Mouse (Mus musculus) brown adipose tissue, adult 24 weeks (tissue): ENCODE measurements around the gene Frrs1. TPM values are rescaled to one million over a fixed set of nuclear protein-coding genes. Genes with fewer than 3 reads are reported as not detected.
"Not testable (repeated sequence)": the region's sequence is repeated elsewhere in the genome, so short reads cannot be mapped to it uniquely, and the experiment has no call there.

Experiments
- H3K27ac ChIP-seq: fragments of 200-500 bp; replicated peaks from 2 replicates; pipeline ENCODE4 v1.5.1; 2012; ENCODE audit warnings: low read depth, mild to moderate bottlenecking, low read length
- H3K4me1 ChIP-seq: fragments of 200-500 bp; 2 replicates; pipeline ENCODE4 v1.6.1; 2012; ENCODE audit warnings: low read length, mixed read lengths; ENCODE audit not compliant: control insufficient read depth, insufficient read depth, insufficient read length
- H3K4me3 ChIP-seq: fragments of 200-500 bp; 2 replicates; pipeline ENCODE4 v1.5.1; 2012; ENCODE audit warnings: low read depth, mild to moderate bottlenecking, low read length, moderate library complexity; ENCODE audit not compliant: insufficient read depth
- polyA plus RNA-seq: library from polyadenylated mRNA; stranded (reverse); fragments of >200 nt; gene quantifications from 2 replicates; pipeline ENCODE4 v1.2.4, GENCODE M21; 2012; ENCODE audit not compliant: missing spikeins, insufficient read depth, insufficient read length

The Frrs1 gene
- polyA plus RNA-seq, result 5.1 and 8.2 TPM in 2 replicates

DNA sequence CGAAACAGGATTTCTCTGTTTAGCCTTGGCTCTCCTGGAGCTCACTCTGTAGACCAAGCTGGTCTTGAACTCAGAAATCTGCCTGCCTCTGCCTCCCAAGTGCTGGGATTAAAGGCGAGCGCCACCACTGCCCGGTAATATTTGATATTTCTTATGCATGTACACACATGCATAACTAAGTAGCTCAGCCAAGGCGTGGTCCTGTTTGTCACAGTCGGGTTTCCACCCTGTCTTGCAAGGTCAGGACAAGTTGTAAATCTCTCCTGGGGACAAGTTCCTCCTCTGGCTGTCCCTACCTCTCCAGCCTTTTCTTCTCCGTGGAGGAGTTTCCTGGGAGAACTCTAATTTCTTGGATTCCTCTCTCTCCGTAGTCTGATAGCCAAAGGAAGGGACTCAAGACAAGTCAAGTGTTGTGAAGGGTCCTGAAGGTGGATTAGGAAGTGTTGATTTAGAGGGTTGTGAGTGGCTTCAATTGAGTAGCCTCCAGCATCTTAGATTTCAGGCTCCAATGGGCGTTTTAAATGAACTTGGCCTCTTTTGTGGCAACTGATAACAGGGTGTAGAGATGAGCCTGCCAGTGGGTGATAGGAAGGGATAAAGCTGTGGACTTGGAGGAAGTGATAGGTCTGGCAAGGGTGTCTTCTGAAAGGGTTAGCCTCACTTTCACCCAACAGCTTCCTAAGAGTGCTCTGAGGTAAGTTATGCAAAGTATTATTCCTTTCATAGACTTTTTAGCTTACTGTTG, at the start of gene Frrs1:
Gene Frrs1 (plus strand): TSS at position 524 of the 745 bp plus-strand sequence.
- H3K4me3 ChIP-seq, result no peak within 1 kb of the TSS
- H3K4me1 ChIP-seq, result peaks cover 3% of the 10 kb centered on the region; the same call in 1 of the 2 replicates
- no peak within 1 kb of the TSS for H3K27ac ChIP-seq

- H3K4me1 ChIP-seq, H3K27ac ChIP-seq, H3K4me3 ChIP-seq: not testable (repeated sequence)
Observed at GRCm38 (mm10) chr3:116810351-116810750, 48.9 kb upstream of the Frrs1 start.

DNA sequence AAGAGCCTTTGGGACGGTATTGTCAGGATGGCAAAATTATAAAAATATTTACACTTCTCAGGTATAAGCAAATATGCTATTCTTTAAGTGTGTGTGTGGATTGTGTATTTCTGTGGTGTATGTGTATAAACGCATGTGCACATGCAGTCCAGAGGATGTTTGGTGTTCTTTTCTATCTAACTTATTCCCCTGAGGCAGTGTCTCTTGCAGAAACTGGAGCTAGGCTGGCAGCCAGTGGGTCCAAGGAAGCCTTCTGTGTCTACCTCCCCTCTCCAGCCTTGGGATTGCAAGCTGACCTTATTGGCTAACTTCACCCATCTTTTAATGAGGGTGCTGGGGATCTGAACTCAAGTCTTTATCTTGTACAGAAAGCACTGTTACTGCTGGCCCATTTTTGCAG, 46.3 kb upstream of the Frrs1 start:
- no peak overlapping the region for H3K4me3 ChIP-seq
- H3K27ac ChIP-seq, result no peak overlapping the region
- H3K4me1 ChIP-seq, result no peaks in the 10 kb centered on the region

DNA sequence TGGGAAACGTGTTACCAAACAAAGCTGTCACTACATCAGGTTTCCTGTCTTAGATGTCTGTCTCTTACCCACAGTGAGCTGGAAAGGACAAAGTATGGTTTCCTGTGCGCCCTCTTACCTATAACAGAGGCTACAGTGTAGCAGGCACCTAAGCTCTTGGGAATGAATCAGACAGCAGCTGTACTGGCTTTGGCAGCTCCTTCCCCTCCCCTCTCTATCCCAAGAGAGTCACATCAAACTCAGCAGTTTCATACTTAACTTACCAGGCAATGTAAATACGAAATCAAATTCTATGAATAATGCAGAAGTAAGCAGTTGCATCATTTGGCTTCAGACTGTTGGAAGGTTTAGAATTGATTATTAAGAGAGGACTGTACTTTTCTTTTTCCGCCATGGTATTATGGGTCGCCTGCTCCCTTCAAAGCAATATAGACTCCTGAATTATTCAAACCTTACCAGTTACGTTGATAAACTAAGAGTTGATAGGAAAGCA, 43.9 kb upstream of the Frrs1 start:
- H3K4me1 ChIP-seq, result no peaks in the 10 kb centered on the region
- no peak overlapping the region for H3K27ac ChIP-seq
- no peak overlapping the region for H3K4me3 ChIP-seq

DNA sequence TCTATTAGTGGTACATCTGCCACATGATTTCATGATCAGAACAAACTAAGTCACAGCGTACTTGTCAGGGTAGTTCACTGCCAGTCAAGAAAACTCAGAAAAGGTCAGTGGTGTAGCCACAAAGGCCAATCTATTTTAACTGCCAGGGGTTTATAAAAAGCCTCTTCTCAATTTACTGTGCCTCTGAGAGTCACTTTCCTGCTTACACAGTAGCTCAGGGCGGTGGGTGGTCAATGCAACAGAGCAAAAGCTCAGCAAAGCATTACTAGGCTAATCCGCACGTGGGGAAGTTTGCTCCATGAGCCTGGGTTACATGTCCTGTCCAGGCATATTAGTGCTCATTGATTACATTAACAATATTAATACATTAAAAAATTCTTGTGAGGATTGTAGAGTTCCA, 43.3 kb upstream of the Frrs1 start:
- no peaks in the 10 kb centered on the region for H3K4me1 ChIP-seq
- H3K4me3 ChIP-seq, result no peak overlapping the region
- no peak overlapping the region for H3K27ac ChIP-seq

DNA sequence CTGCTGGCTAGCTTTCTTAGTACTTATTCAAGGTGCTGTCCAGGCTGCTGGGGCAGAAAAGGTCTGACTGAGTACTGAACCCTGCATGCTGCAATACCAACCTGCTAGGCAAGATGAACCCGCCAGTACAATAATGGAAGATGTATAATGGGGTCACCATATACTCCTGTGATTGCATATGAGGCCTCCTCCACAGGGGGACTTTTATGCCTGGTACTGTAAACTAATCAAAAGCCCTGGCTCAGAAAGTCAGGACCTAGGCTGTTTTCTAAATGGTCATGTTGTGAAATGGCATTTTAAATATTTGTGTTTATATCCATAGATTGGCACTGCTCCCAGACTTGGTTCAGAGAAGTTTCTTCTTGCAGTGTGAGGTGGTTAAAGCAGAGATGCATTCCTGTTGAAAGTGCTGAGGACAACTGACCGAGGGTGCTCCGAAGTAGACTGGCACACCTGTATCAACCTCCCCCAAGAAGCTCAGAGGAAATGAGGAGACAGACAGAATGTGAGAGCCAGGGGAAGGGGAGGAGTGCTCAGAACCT, 42.5 kb upstream of the Frrs1 start:
- no peak overlapping the region for H3K27ac ChIP-seq
- no peaks in the 10 kb centered on the region for H3K4me1 ChIP-seq
- no peak overlapping the region for H3K4me3 ChIP-seq

GRCm38 (mm10) chr3:116817231-116817630, 42.0 kb upstream of the Frrs1 start:
- no peak overlapping the region for H3K4me3 ChIP-seq
- no peak overlapping the region for H3K27ac ChIP-seq
- H3K4me1 ChIP-seq, result no peaks in the 10 kb centered on the region

DNA sequence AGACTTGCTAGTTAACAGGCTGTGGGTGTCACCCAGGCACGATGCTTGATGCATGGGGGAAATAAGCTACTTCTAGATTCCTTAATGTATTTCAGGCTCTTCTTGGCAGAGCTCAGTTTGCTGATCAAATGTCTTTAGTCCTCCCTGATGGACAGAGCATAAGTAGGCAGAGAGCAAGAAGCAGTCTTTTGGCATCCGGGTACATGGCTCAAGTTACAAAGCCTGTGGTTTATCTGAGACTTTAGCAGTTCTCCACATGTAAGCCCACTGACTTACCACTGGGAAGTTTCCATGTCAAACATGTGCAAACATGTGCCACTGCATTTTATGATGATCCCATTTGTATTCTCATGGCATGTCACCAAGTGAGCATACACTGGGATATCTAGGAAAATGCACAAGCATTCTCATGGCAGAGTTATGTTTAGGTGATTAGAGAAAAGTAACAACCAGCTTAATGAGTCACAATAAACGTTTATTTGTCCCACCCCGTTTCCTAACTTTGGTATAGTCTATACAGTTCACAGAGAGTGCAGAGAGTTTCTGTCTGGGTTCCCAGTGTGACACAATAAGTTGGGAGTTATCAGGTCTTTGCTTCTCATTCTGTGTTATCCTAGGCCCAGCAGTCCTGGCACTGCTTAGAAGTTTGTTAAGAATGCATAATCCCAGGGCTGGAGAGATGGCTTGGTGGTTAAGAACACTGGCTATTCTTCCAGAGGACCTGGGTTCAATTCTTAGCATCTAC, 32.6 kb upstream of the Frrs1 start:
- no peak overlapping the region for H3K27ac ChIP-seq
- H3K4me3 ChIP-seq, result no peak overlapping the region
- H3K4me1 ChIP-seq, result no peaks in the 10 kb centered on the region

DNA sequence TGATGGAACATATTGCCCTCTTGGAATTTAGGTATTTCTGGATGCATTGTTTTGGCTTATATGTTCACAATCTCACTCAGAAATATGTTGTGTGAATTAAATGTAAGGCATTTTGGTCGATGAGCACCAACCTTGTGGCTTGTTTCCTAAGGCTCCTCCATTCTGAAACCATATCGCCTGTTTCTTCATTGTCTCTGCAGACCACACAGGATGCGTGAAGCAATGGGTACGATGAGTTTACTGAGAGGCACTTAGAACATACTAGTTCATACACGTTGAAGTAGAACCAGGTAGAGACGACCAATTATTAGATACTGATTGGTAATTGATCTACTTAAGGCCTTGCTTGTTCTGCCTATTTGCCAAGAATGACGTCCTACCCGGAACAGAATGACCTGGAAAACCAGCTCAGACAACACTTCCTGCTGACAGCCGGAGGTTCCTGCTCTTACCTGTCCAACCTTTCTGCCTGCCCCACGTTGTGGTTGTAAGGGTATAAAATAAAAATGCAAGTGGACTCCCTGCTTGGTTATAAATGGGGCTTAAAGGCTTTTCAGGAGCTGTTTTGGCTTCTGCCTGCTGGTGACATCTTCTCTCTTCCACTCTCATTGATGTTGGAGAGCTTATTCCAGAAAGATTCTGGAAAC, 29.9 kb upstream of the Frrs1 start:
- Histone ChIP-seq H3K4me1 (no peaks in the 10 kb centered on the region), H3K4me3 (no peak overlapping the region), H3K27ac (no peak overlapping the region)

DNA sequence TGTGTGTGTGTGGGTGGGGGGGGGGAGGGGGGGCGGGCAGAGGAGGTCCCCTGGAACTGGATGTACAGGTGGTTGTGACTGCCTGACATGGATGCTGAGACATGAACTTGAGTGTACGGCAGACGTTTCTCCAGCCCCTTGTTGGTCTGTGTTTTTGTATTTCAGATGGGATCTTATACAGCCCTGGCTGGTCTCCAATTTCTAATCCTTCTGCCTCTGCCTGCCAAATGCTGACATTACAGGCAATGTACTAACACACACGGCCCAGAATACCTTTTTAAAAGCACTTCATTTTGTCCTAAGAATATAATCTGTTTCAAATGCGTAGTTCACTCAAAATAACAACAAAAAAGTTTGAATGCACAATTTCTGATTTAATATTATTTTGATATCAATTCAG, 27.9 kb upstream of the Frrs1 start:
- no peak overlapping the region for H3K4me3 ChIP-seq
- H3K4me1 ChIP-seq, result no peaks in the 10 kb centered on the region
- no peak overlapping the region for H3K27ac ChIP-seq

DNA sequence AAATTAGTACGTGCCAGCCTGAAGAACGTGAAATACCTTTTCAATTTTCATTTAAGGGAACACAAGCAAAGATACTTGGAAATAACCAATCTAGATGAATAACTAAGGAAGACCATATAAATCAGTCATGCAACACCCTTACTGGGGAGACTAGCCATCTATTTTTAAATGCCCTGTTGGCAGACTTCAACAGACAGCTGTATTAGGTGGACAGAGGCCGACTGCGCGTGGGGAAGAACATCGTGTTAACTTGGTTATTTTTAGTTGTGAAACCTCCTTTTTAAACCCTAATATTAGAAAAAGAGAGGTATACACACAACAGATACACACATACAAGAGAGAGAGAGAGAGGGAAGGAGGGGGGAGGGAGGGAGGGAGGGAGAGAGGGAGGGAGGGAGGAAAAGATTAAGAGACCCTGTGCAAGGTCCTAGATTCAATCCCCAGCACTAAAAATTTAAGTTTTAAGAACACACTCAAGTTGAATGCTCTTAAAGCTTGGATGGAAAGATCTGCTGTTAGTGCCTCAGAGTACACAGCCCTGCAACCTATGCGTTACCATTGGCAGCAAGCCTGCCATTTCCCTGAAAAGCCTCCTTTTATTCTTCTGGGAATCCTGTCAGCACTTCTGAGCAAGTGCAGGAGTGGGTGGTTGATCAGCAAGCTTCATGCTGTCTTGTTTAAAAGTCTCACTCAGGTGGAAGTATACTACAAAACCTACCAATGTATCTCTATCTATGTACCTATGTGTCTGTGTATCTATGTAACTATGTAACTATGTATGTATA, 26.5 kb upstream of the Frrs1 start:
- H3K4me1 ChIP-seq, result no peaks in the 10 kb centered on the region
- no peak overlapping the region for H3K27ac ChIP-seq
- H3K4me3 ChIP-seq, result no peak overlapping the region

- H3K27ac ChIP-seq, result no peak overlapping the region
- H3K4me3 ChIP-seq, result no peak overlapping the region
- no peaks in the 10 kb centered on the region for H3K4me1 ChIP-seq
Observed at GRCm38 (mm10) chr3:116833491-116833890, 25.8 kb upstream of the Frrs1 start.

DNA sequence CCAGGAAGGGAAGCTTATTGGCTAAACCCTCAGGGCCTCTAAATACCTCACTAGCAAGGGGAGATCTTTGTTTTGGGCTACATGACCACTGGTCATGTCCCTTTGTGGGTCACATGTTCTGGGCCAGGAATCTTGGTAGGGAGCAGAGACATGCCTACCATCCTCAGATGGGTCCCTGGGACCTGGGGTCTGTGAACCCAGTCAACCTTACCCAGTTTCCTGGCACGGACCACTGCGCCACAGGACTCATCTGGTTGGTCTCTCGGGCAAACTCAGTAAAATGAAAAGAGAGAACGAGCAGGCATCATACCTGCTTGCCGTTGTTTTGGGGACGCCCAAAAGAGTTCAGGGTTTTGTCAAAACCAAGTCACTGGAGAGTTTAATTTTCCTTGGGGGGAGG, 25.0 kb upstream of the Frrs1 start:
- Histone ChIP-seq H3K4me1 (no peaks in the 10 kb centered on the region), H3K27ac (no peak overlapping the region), H3K4me3 (no peak overlapping the region)

GRCm38 (mm10) chr3:116835350-116835749, 23.9 kb upstream of the Frrs1 start:
- Histone ChIP-seq H3K4me1 (no peaks in the 10 kb centered on the region), H3K4me3 (no peak overlapping the region), H3K27ac (no peak overlapping the region)
